9 mouse cellular contexts compared by ENCODE assay signal in the genomic region with DNA sequence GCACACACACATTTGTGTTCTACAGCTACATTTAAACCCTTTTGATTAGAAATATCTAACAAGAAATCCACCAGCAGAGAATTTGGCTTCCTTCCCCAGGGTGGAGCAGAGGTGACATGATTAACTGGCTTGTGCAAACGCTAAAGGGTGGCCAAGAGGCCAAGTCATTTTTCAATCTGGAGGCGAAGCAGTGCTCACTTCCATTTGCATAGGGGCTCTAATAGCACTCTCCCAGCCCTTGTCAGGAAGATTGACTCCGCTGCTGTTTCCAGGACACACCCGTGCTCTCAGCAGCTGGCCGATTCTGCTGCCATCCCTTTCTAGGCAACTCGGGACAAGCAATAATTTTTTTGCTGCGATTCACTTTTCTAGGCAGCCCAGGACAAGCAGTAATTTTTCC. TPM values are rescaled to one million over a fixed set of nuclear protein-coding genes. Genes with fewer than 3 reads are reported as not detected.
DNase-seq lines count a peak whose midpoint lies in the region; ATAC-seq and TF ChIP-seq lines count a peak whose summit lies in the region.
"Had no signal": no experiment of that assay in that cellular context is flagged by ENCODE, and none has a peak within 500 bp of the region (broad histone marks: within the 10 kb centered on the region; RNA-seq: fewer than 3 reads in every experiment).

No protein-coding gene starts in this region.

- peaks cover 9% of the 10 kb centered on the region for H3K4me1 ChIP-seq in lung, embryonic 14.5 days (ENCODE audit: insufficient read depth)
- peaks cover 36% of the 10 kb centered on the region for H3K4me1 ChIP-seq in kidney, embryonic 15.5 days
- peaks cover 32% of the 10 kb centered on the region for H3K4me1 ChIP-seq in neural tube, embryonic 15.5 days
- H3K4me1 ChIP-seq in forebrain, embryonic 12.5 days: peaks cover 10% of the 10 kb centered on the region

- H3K9ac ChIP-seq in lung, embryonic 14.5 days: no peak overlapping the region
- no peak overlapping the region for H3K9ac ChIP-seq in kidney, embryonic 15.5 days
- H3K9ac ChIP-seq in neural tube, embryonic 15.5 days (replicated peaks): no peak overlapping the region
- no peak overlapping the region for H3K9ac ChIP-seq in forebrain, embryonic 12.5 days

- no peaks in the 10 kb centered on the region for H3K27me3 ChIP-seq in lung, embryonic 14.5 days (ENCODE audit: insufficient read depth, low read length)
- H3K27me3 ChIP-seq in kidney, embryonic 15.5 days: no peaks in the 10 kb centered on the region
- H3K27me3 ChIP-seq in neural tube, embryonic 15.5 days (replicated peaks): no peaks in the 10 kb centered on the region
- no peaks in the 10 kb centered on the region; the same call in 1 of the 2 replicates for H3K27me3 ChIP-seq in forebrain, embryonic 12.5 days

- 4% methylated on average over 7 of the region's 7 CpGs for WGBS in lung, embryonic 14.5 days
- 2% methylated on average over 7 of the region's 7 CpGs for WGBS in kidney, embryonic 15.5 days
- WGBS in neural tube, embryonic 15.5 days: under 1% methylated on average over 7 of the region's 7 CpGs
- 59% methylated on average over 7 of the region's 7 CpGs for whole genome bisulfite sequencing in forebrain, embryonic 12.5 days

- TF ChIP-seq CTCF in lung, embryonic 14.5 days (IDR thresholded peaks at IDR 0.05; ENCODE audit: low read depth): no peak

- no peaks in the 10 kb centered on the region for H3K36me3 ChIP-seq in lung, embryonic 14.5 days (ENCODE audit: insufficient read depth)
- H3K36me3 ChIP-seq in kidney, embryonic 15.5 days: no peaks in the 10 kb centered on the region
- no peaks in the 10 kb centered on the region for H3K36me3 ChIP-seq in neural tube, embryonic 15.5 days
- no peaks in the 10 kb centered on the region for H3K36me3 ChIP-seq in forebrain, embryonic 12.5 days (replicated peaks)

- H3K4me2 ChIP-seq in lung, embryonic 14.5 days: peak overlapping the region; percentile 23; the same call in 1 of the 2 replicates
- H3K4me2 ChIP-seq in kidney, embryonic 15.5 days: peak overlapping the region; percentile 30
- peak overlapping the region; percentile 19 for H3K4me2 ChIP-seq in neural tube, embryonic 15.5 days
- H3K4me2 ChIP-seq in forebrain, embryonic 12.5 days: no peak overlapping the region

- no peak overlapping the region for H3K4me3 ChIP-seq in lung, embryonic 14.5 days (ENCODE audit: low read depth, low read length)
- no peak overlapping the region for H3K4me3 ChIP-seq in kidney, embryonic 15.5 days (replicated peaks)
- no peak overlapping the region for H3K4me3 ChIP-seq in neural tube, embryonic 15.5 days (replicated peaks)
- H3K4me3 ChIP-seq in forebrain, embryonic 12.5 days (replicated peaks): no peak overlapping the region

- peak; percentile 72 for ATAC-seq in lung, embryonic 14.5 days (ENCODE audit: insufficient read depth)
- peak; percentile 84 for ATAC-seq in kidney, embryonic 15.5 days (replicated peaks; ENCODE audit: low FRiP score)
- ATAC-seq in neural tube, embryonic 15.5 days (ENCODE audit: low FRiP score): peak; percentile 79
- ATAC-seq in forebrain, embryonic 12.5 days (ENCODE audit: low FRiP score): no peak

- H3K9me3 ChIP-seq in lung, embryonic 14.5 days (ENCODE audit: low read depth, low read length): no peaks in the 10 kb centered on the region
- H3K9me3 ChIP-seq in kidney, embryonic 15.5 days (replicated peaks): no peaks in the 10 kb centered on the region
- H3K9me3 ChIP-seq in neural tube, embryonic 15.5 days (replicated peaks): no peaks in the 10 kb centered on the region
- no peaks in the 10 kb centered on the region for H3K9me3 ChIP-seq in forebrain, embryonic 12.5 days

- H3K27ac ChIP-seq in lung, embryonic 14.5 days (ENCODE audit: low read depth): 0 out of 2 replicates have a peak overlapping the region, but pooled peaks have one; percentile 16
- H3K27ac ChIP-seq in kidney, embryonic 15.5 days: peak overlapping the region; percentile 82
- peak overlapping the region; percentile 60 for H3K27ac ChIP-seq in neural tube, embryonic 15.5 days (replicated peaks)
- no peak overlapping the region for H3K27ac ChIP-seq in forebrain, embryonic 12.5 days

- DNase-seq in lung, embryonic 14.5 days: peak; percentile 67
- DNase-seq in lung, postnatal 25 days (ENCODE audit: low spot score): no peak
- peak; percentile 26 to 60 for DNase-seq in heart, adult 9 months (ENCODE audit: low spot score in 2 of 2)
- no peak for DNase-seq in spleen, adult 18-20 months
- no peak for DNase-seq in MN1 (ENCODE audit: low spot score)
- DNase-seq: cerebellum, adult 8-10 months had no signal

RNA-seq across cellular contexts. Expression of a gene that starts 11.2 kb away (rescaled TPM):
- polyA plus RNA-seq in lung, embryonic 14.5 days (2014; fragmentation: Nextera tagmentation; extraction: Ambion mirVana): 0.43 TPM in 1 of 2 replicates, not detected in the other
- polyA plus RNA-seq in kidney, embryonic 15.5 days (2015; fragmentation: Nextera tagmentation; extraction: Ambion mirVana): 0.95 and 0.97 TPM in 2 replicates
- 1.4 and 1.8 TPM in 2 replicates for polyA plus RNA-seq in neural tube, embryonic 15.5 days (2015; fragmentation: Nextera tagmentation; extraction: Ambion mirVana)
- not detected in 2 replicates for polyA plus RNA-seq in forebrain, embryonic 12.5 days (2016; fragmentation: Nextera tagmentation; extraction: Ambion mirVana)

Comparison
In these comparisons a context has a peak if more than half of its experiments do, and no peak if none do; other contexts are left out.
1. DNase-seq: peak in lung, embryonic 14.5 days (single experiment) and heart, adult 9 months (2 of 2); none in lung, postnatal 25 days (single experiment), spleen, adult 18-20 months (0 of 2) and MN1 (single experiment).